Mouse (Mus musculus) lung, embryonic 14.5 days (tissue): ENCODE results near the gene Osmr. TPM values are rescaled to one million over a fixed set of nuclear protein-coding genes. Genes with fewer than 3 reads are reported as not detected.

Experiments used
- ATAC-seq: fragments of 200-750 bp; cut with Nextera tagmentation; 2 replicates; pipeline ENCODE4 v1.8.0; 2017; ENCODE audit warnings: mild to moderate bottlenecking, moderate TSS enrichment, moderate library complexity; ENCODE audit not compliant: insufficient read depth
- DNase-seq: peaks from one replicate; pipeline ENCODE4 v3.0.0-alpha.2; 2015
- H3K27ac ChIP-seq: fragments of 300-500 bp; sonication (generic); 2 replicates; pipeline ENCODE4 v1.5.1; 2014; ENCODE audit warnings: low read depth, mild to moderate bottlenecking, moderate library complexity
- H3K27me3 ChIP-seq: fragments of 300-500 bp; sonication (generic); 2 replicates; pipeline ENCODE4 v1.6.1; 2014; ENCODE audit warnings: low read length, control low read depth; ENCODE audit not compliant: insufficient read depth
- H3K36me3 ChIP-seq: fragments of 300-500 bp; sonication (generic); 2 replicates; pipeline ENCODE4 v1.6.1; 2014; ENCODE audit warnings: control low read depth; ENCODE audit not compliant: insufficient read depth
- H3K4me1 ChIP-seq: fragments of 300-500 bp; sonication (generic); 2 replicates; pipeline ENCODE4 v1.6.1; 2014; ENCODE audit warnings: antibody characterized with exemption, control low read depth; ENCODE audit not compliant: insufficient read depth
- H3K4me2 ChIP-seq: fragments of 300-500 bp; sonication (generic); 2 replicates; pipeline ENCODE4 v1.6.1; 2014; ENCODE audit warnings: mild to moderate bottlenecking
- H3K4me3 ChIP-seq: fragments of 300-500 bp; sonication (generic); 2 replicates; pipeline ENCODE4 v1.5.1; 2014; ENCODE audit warnings: low read depth, low read length
- H3K9ac ChIP-seq: fragments of 300-500 bp; sonication (generic); 2 replicates; pipeline ENCODE4 v1.6.1; 2014
- H3K9me3 ChIP-seq: fragments of 300-500 bp; sonication (generic); 2 replicates; pipeline ENCODE4 v1.6.1; 2016; ENCODE audit warnings: low read depth, low read length, control low read depth
- CTCF ChIP-seq: IDR thresholded peaks from 2 replicates; pipeline ENCODE4 v1.5.1; 2016; ENCODE audit warnings: antibody characterized with exemption, low read depth
- WGBS: fragments of 180-500 bp; shearing (Covaris S2); extraction: QIAGEN DNeasy Blood & Tissue Kit; methylation state at CpG from one replicate; pipeline ENCODE4 v1.1.7; 2014; 5-methylcytosine and 5-hydroxymethylcytosine counted together
- polyA plus RNA-seq: library from polyadenylated mRNA; unstranded; fragments of >200 nt; fragmentation: Nextera tagmentation; extraction: Ambion mirVana; gene quantifications from 2 replicates; pipeline ENCODE4 v1.2.1, GENCODE M21; 2014

Gene Osmr
- polyA plus RNA-seq, 1 experiment from 2014 or later, result 0.50 TPM

DNA sequence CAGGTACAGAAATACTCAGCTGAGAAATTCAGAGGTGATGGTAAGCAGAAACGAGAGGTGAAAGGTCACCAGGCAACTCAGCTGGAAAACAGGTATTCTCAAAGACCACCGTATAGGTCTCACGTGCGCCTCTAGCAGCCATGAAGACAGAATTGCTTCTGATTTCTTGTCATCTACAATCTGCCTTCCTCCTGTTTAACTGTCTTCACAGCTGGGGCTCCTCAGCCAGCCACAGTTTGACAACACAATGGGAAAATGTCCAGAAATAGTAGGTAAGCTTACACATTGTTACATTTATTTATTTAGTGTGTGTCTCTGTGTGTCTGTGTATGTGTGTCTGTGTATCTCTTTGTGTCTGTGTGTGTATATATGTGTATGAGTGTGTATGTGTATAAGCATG is 12.6 kb downstream of the Osmr start:
- 76% methylated on average over 4 of the region's 4 CpGs for WGBS
- Histone ChIP-seq H3K36me3 (no peaks in the 10 kb centered on the region), H3K4me3 (no peak overlapping the region), H3K27ac (no peak overlapping the region), H3K9ac (no peak overlapping the region), H3K4me2 (no peak overlapping the region; the same call in 1 of the 2 replicates), H3K4me1 (no peaks in the 10 kb centered on the region; the same call in 1 of the 2 replicates), H3K27me3 (no peaks in the 10 kb centered on the region), H3K9me3 (no peaks in the 10 kb centered on the region)
- TF ChIP-seq CTCF, result no peak
- ATAC-seq, result peak; percentile 52; the same call in 1 of the 2 replicates
- DNase-seq, result peak; percentile 52

DNA sequence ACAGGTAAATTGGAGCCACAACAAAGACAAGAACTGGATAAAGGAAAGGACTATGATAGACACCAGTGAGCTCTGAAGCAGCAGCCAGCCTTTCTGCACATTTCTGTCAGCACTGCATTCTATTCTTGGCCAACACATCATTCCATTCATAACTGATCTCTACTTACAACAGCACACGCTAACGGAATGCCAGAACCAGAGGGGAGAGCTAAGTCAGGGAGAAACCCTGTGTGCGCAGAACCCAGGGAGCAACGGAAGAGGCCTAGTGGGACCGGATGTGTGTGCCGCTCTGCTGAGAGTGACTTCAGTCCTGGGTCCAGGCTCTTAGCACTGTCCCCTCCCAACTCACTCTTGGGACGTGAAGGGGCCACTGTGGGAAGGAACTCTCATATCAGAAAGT is 13.2 kb downstream of the Osmr start:
- no peak overlapping the region for H3K9ac ChIP-seq
- peak; percentile 65 for DNase-seq
- no peaks in the 10 kb centered on the region for H3K27me3 ChIP-seq
- WGBS, result 46% methylated on average over 7 of the region's 7 CpGs
- H3K4me3 ChIP-seq, result no peak overlapping the region
- H3K27ac ChIP-seq, result no peak overlapping the region
- ATAC-seq, result peak; percentile 85
- H3K4me1 ChIP-seq, result no peaks in the 10 kb centered on the region; the same call in 1 of the 2 replicates
- TF ChIP-seq CTCF, result no peak
- no peak overlapping the region for H3K4me2 ChIP-seq
- no peaks in the 10 kb centered on the region for H3K9me3 ChIP-seq
- H3K36me3 ChIP-seq, result no peaks in the 10 kb centered on the region

DNA sequence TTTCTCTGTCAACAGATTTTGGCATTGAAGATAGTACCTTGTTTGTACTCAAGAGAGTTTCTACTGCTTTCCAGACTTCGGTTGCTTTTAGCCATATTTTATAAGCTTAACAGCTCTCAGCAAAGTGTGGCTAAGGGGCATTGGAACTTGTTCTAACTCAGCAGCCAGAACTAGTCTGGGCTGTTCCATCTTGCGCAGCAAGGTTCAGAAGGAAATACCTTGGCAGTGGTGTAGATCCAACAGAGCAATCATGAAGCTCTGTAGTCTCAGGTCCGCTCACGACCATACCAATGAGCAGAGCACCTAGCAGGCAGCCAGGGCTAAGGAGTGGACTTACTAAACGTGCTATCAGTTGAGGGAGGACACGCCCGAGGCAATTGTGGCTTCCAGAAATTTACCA is 15.0 kb downstream of the Osmr start:
- WGBS, result 77% methylated on average over 7 of the region's 7 CpGs
- H3K4me2 ChIP-seq, result no peak overlapping the region
- TF ChIP-seq CTCF, result no peak

DNA sequence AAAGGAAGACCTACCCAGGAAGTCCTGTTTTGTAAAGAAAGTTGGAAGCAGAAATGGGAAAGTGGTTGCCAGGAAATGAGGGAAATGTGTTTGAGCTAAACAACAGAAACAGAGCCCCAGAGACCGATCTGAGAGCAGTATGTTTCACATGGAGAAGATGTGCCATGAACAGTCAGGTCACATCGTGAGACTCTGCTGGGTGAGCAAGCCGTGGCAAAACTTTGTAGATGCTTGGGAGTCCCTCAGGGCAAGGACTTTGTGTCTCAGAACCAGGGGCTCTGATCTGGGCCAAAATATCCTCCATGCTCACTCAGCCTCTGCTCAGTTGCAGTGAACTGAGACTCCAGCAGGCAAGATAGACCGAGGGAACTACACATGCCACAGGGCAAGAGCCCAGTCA is 15.9 kb downstream of the Osmr start:
- Histone ChIP-seq H3K9ac (no peak overlapping the region), H3K36me3 (no peaks in the 10 kb centered on the region), H3K9me3 (no peaks in the 10 kb centered on the region), H3K4me1 (no peaks in the 10 kb centered on the region; the same call in 1 of the 2 replicates), H3K4me3 (no peak overlapping the region), H3K27me3 (no peaks in the 10 kb centered on the region), H3K27ac (no peak overlapping the region), H3K4me2 (no peak overlapping the region)
- DNase-seq, result no peak
- ATAC-seq, result no peak
- TF ChIP-seq CTCF, result no peak
- WGBS, result 78% methylated on average over 4 of the region's 4 CpGs

More for the DNA sequence above, 15.0 kb downstream of the Osmr start:
- H3K36me3 ChIP-seq, result no peaks in the 10 kb centered on the region
- DNase-seq, result no peak
- no peaks in the 10 kb centered on the region for H3K9me3 ChIP-seq
- H3K4me3 ChIP-seq, result no peak overlapping the region
- H3K27me3 ChIP-seq, result no peaks in the 10 kb centered on the region
- ATAC-seq, result no peak
- H3K9ac ChIP-seq, result no peak overlapping the region
- no peak overlapping the region for H3K27ac ChIP-seq
- H3K4me1 ChIP-seq, result no peaks in the 10 kb centered on the region; the same call in 1 of the 2 replicates

DNA sequence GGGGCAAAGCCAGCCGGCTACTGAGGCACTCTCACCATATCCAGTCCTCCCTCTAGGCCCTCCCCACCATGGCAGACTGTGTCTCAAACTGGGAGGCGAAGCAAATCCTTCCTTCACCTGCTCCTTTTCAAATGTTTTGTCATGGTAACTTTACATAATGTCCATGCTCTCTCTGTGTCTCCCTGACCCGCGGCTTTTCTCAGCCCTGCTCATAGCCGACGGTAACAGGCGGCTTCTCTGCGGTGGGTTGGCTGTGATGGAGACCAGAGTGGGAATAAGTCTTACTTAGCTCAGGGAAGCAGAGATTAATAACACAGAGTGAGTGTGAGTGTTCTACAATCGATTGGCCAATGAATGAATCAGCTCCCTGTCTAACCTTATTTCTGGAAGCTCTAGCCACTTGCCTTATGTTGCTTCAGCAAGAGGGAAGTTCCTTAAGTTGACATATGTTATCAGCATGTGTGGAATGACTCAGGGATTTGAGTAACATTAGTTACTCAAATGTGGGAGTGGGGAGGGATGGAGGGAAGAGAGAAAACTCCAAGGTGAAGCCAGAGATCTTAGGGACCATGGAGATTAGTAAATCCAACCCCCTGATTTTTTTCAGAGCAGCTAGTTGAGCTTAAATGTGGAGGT is 17.4 kb downstream of the Osmr start:
- Histone ChIP-seq H3K27ac (no peak overlapping the region), H3K9me3 (no peaks in the 10 kb centered on the region), H3K4me2 (no peak overlapping the region), H3K27me3 (no peaks in the 10 kb centered on the region), H3K4me3 (no peak overlapping the region), H3K4me1 (no peaks in the 10 kb centered on the region; the same call in 1 of the 2 replicates), H3K36me3 (no peaks in the 10 kb centered on the region), H3K9ac (no peak overlapping the region)
- no peak for TF ChIP-seq CTCF
- WGBS, result 81% methylated on average over 9 of the region's 9 CpGs
- ATAC-seq (no peak), DNase-seq (no peak)

DNA sequence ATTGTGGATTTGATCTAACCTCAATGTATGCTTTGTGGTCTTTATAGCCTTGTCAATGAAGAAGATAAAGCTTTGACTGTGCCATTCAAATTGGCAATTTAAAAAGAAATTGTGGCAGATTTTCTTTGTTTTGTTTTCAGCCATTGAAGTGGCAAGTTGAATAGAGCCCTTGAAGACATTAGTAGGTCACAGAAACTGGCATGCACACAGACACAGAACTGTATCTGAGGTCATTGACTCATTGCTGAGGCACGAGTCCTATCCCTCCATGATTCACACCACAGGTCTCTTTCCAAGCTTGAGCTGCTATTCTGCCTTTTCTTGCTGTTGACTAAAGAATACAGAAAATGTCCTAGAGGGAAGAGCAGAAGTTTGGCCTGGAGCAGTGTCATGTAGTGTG is 24.9 kb downstream of the Osmr start:
- Histone ChIP-seq H3K27ac (no peak overlapping the region), H3K36me3 (no peaks in the 10 kb centered on the region), H3K4me2 (no peak overlapping the region), H3K4me1 (no peaks in the 10 kb centered on the region), H3K9me3 (no peaks in the 10 kb centered on the region), H3K27me3 (no peaks in the 10 kb centered on the region), H3K4me3 (no peak overlapping the region), H3K9ac (no peak overlapping the region)
- no peak for TF ChIP-seq CTCF
- 62% methylated on average over 1 of the region's 1 CpGs for WGBS
- no peak for DNase-seq
- ATAC-seq, result no peak

DNA sequence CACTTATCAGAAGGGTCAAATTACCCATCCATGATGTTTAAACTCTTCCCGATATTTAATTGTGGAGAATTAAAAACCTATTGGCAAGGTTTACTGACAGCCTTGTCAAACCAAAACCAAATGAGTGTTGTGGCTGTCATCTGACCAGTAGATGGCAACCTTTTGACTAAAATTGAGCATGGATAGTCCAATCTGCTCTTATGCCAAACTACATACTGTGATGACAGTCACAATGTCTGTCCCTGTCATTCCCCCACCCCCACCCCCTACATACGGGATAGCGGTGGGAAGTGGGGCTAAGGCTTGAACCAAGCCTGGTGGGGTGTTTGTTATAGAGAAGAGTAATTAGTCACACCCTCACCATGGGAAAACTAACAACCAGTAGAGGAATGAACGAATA is 34.6 kb downstream of the Osmr start:
- H3K4me2 ChIP-seq, result no peak overlapping the region
- H3K36me3 ChIP-seq, result no peaks in the 10 kb centered on the region
- DNase-seq (peak; percentile 81), ATAC-seq (peak; percentile 56)
- TF ChIP-seq CTCF, result peak; percentile 69
- 40% methylated on average over 4 of the region's 4 CpGs for WGBS
- H3K27me3 ChIP-seq, result no peaks in the 10 kb centered on the region
- no peaks in the 10 kb centered on the region for H3K9me3 ChIP-seq
- H3K27ac ChIP-seq, result no peak overlapping the region
- no peaks in the 10 kb centered on the region for H3K4me1 ChIP-seq
- no peak overlapping the region for H3K9ac ChIP-seq
- no peak overlapping the region for H3K4me3 ChIP-seq
